Mouse (Mus musculus): Measurements from ENCODE around the gene Slc12a9.

The Slc12a9 gene

DNA sequence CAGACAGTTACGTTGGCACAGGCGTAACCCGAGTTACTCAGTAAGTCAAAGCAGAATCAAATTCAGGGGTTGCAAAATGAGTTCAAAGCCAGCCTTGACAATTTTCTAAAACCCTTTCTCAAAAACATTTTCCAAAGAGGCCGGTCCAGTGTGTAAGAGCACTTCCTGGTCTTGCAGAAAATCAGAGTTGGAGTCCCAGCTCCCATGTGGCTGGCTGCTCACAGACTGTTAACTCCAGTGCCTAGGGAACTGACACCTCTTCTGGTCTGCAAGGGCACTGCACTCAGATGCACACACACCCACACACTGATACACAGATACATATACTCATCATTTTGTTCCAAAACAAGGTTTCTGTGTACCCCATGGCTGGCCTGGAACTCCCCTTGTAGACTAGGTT lies 25.0 kb downstream of the Slc12a9 start:
- no peak for DNase-seq (ENCODE audit: low spot score)

- peak; percentile 91 for DNase-seq (ENCODE audit: low spot score)
These were observed 26.1 kb downstream of the Slc12a9 start, which contains the start of gene Srrt for GRCm38 (mm10) chr5:137307071-137307912. Srrt (minus strand) TSS chr5:137307674.

DNA sequence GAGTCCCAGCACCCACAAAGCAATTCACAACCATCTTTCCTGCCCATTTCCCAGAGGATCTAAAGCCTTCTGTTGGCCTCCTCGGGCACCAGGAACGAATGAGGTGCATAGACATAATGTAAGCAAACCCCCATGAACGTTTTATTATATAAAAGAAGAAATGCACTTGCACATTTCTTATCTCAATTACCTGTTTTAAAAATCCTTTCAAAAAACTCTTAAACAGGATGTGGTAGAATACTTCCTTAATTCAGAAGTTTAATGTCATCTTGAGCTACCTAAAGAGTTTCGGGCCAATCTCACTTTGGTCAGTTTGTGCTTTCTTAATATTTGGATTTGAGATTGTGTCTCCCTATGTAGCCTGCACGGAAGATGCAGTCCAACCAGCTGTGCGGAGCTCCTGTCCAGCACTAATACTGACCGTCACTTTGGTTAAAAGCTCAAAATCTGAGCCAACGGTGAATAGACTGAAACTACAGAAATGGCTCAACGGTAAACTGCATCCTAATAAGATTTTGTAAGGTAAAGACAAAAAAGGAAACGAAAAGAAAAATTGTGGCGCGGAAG lies 26.9 kb downstream of the Slc12a9 start:
- DNase-seq (ENCODE audit: low spot score) = no peak

DNA sequence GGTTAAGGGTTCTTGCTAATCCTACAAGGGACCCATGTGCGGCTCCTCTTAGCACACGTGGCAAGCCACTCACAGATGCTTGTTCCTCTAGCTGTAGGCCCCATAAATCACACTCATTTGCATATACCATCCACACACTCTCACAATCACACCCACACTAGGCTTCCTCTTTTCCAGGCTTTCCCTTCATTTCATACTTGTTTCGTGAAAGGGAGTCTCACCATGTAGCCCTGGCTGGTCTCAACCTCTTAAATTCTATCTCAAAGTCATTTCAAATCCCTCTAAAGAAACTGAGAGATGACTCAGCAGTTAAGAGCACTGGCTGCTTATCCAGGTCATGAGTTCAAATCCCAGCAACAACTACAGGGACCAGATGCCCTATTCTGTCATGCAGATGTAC lies 27.6 kb downstream of the Slc12a9 start:
- DNase-seq (ENCODE audit: low spot score) = no peak

DNA sequence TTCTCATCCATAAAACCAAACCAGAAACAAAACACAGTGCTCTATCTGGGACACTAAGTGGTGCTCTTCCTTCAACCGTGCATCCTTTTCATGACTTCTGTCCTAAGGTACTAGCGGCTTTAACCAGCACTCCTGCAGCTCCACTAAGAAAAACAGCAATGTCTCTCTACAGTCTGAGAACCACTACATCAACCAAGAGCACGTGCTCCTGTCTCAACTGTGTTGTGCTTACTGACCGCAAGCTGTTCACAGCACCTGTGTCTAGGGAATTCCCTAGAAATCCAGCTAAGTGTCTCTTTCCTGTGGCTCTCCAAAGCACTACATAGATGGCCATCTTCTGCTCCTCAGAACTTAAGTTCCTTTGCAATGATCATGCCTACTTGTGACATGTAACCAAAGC lies 28.6 kb downstream of the Slc12a9 start:
- DNase-seq (ENCODE audit: low spot score) = no peak

- DNase-seq (ENCODE audit: low spot score) = no peak
These were observed 29.2 kb downstream of the Slc12a9 start for GRCm38 (mm10) chr5:137304165-137304564.

DNA sequence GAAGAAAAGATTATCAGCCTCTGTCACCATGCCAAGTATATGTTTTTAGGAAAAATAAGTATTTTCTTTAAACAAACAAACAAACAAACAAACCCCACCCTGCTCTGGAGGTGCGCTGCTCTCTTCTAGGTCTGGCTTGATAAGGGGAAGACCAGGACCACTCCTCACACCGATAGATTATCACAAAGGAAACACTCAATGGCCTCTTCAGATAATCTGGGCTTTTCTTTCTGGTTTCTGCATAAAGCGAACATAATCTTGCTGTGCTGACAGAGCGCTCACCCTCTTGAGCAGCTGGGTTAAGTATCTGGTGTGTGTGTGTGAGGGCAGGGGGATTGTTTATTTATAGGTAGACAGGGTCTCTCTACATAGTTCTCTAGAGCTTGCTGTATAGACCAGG lies 29.8 kb downstream of the Slc12a9 start:
- DNase-seq (ENCODE audit: low spot score) = no peak

GRCm38 (mm10) chr5:137301253-137301652 lies 32.1 kb downstream of the Slc12a9 start:
- no peak for DNase-seq (ENCODE audit: low spot score)

DNA sequence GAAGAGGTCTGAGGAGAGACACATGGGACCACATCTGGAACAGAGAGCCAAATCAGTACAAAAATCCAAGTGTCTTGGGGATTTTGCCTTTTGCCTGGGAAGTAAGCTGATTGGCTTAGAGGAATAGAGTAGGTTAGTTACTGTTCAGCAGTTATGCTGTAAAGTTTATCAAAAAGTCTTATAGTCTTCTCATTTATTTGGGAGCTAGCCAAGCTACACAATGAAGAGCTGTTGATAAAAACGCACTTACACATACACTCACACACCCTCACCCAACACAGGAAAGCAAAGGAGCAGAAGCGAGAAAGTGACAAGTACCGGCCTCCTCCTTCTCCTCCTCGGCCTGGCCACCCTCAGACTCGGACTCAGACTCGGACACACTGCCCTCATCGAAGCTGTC lies 34.2 kb downstream of the Slc12a9 start:
- no peak for DNase-seq (ENCODE audit: low spot score)

- no peak for DNase-seq (ENCODE audit: low spot score)
These were observed 36.3 kb downstream of the Slc12a9 start for GRCm38 (mm10) chr5:137297126-137297525.

- DNase-seq (ENCODE audit: low spot score) = no peak
These were observed 37.7 kb downstream of the Slc12a9 start for GRCm38 (mm10) chr5:137295712-137296111.

DNA sequence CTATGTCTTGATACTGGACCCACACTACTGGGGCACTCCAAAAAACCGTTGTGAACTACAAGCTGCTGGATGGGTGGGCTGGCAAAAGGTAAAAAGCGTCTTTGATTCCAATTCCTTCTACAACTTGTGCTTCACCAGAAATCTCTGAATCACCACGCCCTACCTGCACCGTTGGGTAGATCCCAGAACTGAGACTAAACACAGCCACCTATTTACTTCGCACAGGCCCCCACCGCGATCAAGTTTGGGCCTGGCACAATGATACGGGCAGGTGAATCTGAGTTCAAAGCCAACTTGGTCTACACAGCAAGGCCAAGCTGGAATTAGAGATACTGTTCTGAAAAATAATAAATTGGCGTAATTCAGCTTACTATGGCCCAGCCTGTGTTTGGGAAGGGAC lies 38.1 kb downstream of the Slc12a9 start:
- no peak for DNase-seq (ENCODE audit: low spot score)

- no peak for DNase-seq (ENCODE audit: low spot score)
These were observed 38.7 kb downstream of the Slc12a9 start for GRCm38 (mm10) chr5:137294744-137295093.

- peak; percentile 95 for DNase-seq (ENCODE audit: low spot score)
These were observed 39.3 kb downstream of the Slc12a9 start, which contains the start of gene Ufsp1 for GRCm38 (mm10) chr5:137293839-137294743. Ufsp1 (plus strand) TSS chr5:137294629.

GRCm38 (mm10) chr5:137293282-137293681 lies 40.1 kb downstream of the Slc12a9 start:
- DNase-seq (ENCODE audit: low spot score) = peak; percentile 56

- no peak for DNase-seq (ENCODE audit: low spot score)
These were observed 41.9 kb downstream of the Slc12a9 start for GRCm38 (mm10) chr5:137291381-137291926.

GRCm38 (mm10) chr5:137290677-137291076 lies 42.7 kb downstream of the Slc12a9 start:
- DNase-seq (ENCODE audit: low spot score) = no peak

- DNase-seq (ENCODE audit: low spot score) = no peak
These were observed 43.6 kb downstream of the Slc12a9 start for GRCm38 (mm10) chr5:137289591-137290365.

DNA sequence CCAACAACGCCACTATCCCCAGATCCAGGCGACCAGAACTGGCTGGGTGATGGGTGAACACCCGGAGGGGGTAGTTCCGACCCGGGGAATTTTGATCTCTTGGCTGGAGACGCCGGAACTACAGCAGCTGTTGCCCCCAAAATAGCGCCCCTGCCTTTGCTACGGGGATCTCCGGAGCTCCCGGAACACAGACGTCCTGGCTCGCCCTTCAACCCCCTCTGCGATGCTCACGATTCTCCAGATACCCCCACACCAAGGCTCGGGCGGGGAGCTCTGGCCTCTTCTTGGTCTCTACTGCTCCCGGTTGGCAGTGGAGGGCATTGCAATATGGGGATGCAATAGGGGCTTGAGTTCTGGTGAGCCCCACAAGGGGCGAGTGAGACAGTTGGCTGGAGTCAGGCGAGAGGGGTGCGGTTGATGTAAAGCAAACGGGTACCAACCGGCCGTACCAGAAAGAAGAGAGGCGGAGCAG lies 44.4 kb downstream of the Slc12a9 start:
- no peak for DNase-seq (ENCODE audit: low spot score)

DNA sequence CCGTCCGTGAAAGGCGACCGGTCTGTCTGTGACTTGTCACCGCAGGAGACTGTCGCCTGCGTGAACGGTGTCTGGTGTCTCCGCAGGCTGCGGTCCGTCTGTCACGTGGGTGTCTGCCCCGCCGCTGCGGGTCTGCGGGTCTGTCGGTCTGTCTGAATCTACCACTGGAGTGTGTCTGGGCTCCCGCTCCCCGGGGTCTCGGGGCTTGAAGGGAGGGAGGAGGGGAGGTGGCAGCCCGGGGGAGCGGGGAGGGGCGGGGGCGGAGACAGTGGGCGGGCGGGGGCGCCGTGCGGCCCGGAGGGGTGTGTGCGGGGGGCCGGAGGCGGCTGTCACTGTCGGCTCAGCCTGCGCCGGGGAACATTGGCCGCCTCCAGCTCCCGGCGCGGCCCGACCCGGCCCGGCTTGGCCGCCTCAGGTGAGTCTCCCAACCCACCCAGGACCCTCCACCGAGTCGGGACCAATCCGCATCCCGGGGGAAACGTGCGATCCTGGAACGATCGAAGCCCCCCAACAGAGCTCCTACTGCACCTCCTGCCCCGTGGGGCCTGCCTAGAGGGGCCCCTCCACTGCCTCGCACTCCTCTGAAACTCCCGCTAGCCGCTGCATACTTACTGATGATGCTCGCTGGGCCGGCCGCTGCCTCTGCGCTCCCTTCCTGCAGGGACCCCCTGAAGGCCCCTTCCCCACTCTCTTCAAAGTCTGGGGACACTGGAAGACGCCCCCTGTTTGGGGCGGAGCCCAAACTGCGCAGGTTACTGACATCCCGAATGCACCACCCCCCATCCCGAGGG lies 45.2 kb downstream of the Slc12a9 start:
- DNase-seq (ENCODE audit: low spot score) = no peak

All from T-cell, adult 2 months (primary cell).